Mouse (Mus musculus) midbrain, embryonic 15.5 days (tissue): ENCODE data around the gene Neu1. TPM values are rescaled to one million over a fixed set of nuclear protein-coding genes. Genes with fewer than 3 reads are reported as not detected.
"Not testable (repeated sequence)": the region's sequence is repeated elsewhere in the genome, so short reads cannot be mapped to it uniquely, and the experiment has no call there.

Experiments
- ATAC-seq: fragments of 200-750 bp; cut with Nextera tagmentation; replicated peaks from 2 replicates; pipeline ENCODE4 v1.8.0; 2017; ENCODE audit warnings: moderate TSS enrichment
- H3K27ac ChIP-seq: fragments of 300-500 bp; sonication (generic); 2 replicates; pipeline ENCODE4 v1.5.1; 2015; ENCODE audit warnings: mild to moderate bottlenecking, inconsistent platforms
- H3K27me3 ChIP-seq: fragments of 300-500 bp; sonication (generic); replicated peaks from 2 replicates; pipeline ENCODE4 v1.6.1; 2015; ENCODE audit warnings: inconsistent platforms
- H3K36me3 ChIP-seq: fragments of 300-500 bp; sonication (generic); replicated peaks from 2 replicates; pipeline ENCODE4 v1.6.1; 2015; ENCODE audit warnings: inconsistent platforms
- H3K4me1 ChIP-seq: fragments of 300-500 bp; sonication (generic); 2 replicates; pipeline ENCODE4 v1.6.1; 2015; ENCODE audit warnings: inconsistent platforms
- H3K4me2 ChIP-seq: fragments of 300-500 bp; sonication (generic); 2 replicates; pipeline ENCODE4 v1.6.1; 2015; ENCODE audit warnings: inconsistent platforms, mild to moderate bottlenecking, moderate library complexity
- H3K4me3 ChIP-seq: fragments of 300-500 bp; sonication (generic); 2 replicates; pipeline ENCODE4 v1.5.1; 2015; ENCODE audit warnings: mild to moderate bottlenecking, inconsistent platforms
- H3K9ac ChIP-seq: fragments of 300-500 bp; sonication (generic); 2 replicates; pipeline ENCODE4 v1.6.1; 2015; ENCODE audit warnings: mild to moderate bottlenecking, inconsistent platforms
- H3K9me3 ChIP-seq: fragments of 300-500 bp; sonication (generic); 2 replicates; pipeline ENCODE4 v1.6.1; 2016; ENCODE audit warnings: inconsistent platforms
- WGBS: fragments of 180-500 bp; shearing (Covaris S2); methylation state at CpG from one replicate; pipeline ENCODE4 v1.1.7; 2015; ENCODE audit warnings: mixed read lengths; 5-methylcytosine and 5-hydroxymethylcytosine counted together
- polyA plus RNA-seq: library from polyadenylated mRNA; unstranded; fragments of >200 nt; fragmentation: Nextera tagmentation; extraction: Ambion mirVana; gene quantifications from 2 replicates; pipeline ENCODE4 v1.2.1, GENCODE M21; 2015

The Neu1 gene
- polyA plus RNA-seq, 1 experiment from 2014 or later, result 36.1 TPM

DNA sequence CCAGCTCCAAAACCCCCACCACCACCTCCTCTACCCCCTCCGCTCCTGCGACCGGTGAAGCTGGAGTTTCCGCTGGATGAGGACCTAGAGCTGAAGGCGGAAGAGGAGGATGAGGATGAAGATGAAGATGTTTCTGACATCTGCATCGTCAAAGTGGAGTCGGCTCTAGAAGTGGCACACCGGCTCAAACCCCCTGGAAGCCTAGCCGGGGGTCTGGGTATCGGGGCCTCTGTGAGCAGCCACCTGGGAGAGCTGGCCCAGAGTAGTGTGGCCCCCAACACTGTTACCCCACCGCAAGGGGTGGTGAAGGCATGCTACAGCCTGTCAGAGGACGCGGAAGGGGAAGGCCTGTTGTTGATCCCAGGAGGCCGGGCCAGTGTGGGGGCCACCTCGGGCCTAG lies 35.3 kb upstream of the Neu1 start:
- 89% methylated on average over 15 of the region's 15 CpGs for WGBS
- H3K27me3 ChIP-seq, result no peaks in the 10 kb centered on the region

DNA sequence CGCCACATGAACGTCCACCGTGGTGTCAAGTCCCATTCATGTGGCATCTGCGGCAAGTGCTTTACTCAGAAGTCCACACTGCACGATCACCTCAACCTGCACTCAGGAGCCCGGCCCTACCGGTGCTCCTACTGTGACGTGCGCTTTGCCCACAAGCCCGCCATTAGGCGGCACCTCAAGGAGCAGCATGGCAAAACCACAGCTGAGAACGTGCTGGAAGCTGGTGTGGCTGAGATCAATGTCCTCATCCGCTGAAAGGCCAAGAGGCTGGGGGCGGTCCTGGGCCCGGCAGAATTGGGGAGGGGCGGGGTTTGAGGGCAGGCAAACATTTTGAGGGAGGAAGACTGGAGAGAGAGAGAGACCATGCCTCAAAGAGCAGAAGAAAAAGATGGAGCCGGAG lies 34.7 kb upstream of the Neu1 start:
- ATAC-seq, result no peak
- no peak overlapping the region for H3K9ac ChIP-seq

More for the DNA sequence above, 35.3 kb upstream of the Neu1 start:
- H3K4me1 ChIP-seq, result peaks cover 50% of the 10 kb centered on the region
- H3K36me3 ChIP-seq, result 0 out of 2 replicates have a peak, but pooled peaks cover 3% of the 10 kb centered on the region
- peak overlapping the region; percentile 91 for H3K4me2 ChIP-seq
- no peaks in the 10 kb centered on the region for H3K9me3 ChIP-seq
- H3K27ac ChIP-seq, result peak overlapping the region; percentile 95
- no peak for ATAC-seq
- H3K4me3 ChIP-seq, result peak overlapping the region; percentile 81
- H3K9ac ChIP-seq, result peak overlapping the region; percentile 92

DNA sequence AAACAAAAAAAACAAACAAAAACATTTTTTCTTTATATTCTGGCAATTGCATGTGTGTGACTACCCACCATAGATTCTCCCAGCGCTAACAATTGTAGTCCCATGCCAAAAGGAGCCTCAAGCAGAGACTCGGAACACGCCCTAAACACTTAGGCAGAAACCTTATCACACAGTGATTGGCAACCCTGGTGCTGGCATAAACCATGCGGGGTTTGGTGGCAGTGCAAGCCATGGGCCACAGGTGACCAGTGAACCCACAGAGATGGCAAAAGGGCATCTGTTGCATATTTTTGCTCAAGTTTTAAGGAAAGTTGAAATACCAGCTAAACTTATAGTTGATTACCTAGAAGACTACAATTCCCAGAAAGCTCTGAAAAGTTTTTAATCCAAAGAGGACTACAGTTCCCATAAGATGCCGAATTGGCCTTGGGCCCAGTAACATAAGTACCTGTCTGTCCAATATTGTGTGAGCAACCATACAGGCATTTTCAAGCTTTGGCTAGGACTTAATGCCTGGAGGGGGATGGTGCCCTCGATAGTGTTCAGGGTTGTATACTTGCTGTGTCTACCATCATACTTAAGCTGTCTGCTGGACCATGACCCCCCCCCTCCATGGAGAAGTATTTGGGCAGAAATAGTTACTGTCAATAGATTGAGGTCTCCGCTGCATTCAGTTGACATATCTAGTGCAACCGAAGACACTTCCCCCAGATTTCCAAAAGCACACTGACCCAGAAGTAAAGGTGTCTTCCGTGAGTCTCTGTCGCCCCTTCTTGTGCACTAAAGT lies 33.5 kb upstream of the Neu1 start:
- Histone ChIP-seq H3K27me3 (no peaks in the 10 kb centered on the region), H3K9me3 (no peaks in the 10 kb centered on the region), H3K4me1 (peaks cover 56% of the 10 kb centered on the region), H3K9ac (peak overlapping the region; percentile 97), H3K36me3 (0 out of 2 replicates have a peak, but pooled peaks cover 3% of the 10 kb centered on the region), H3K27ac (peak overlapping the region; percentile 97), H3K4me3 (peak overlapping the region; percentile 93), H3K4me2 (peak overlapping the region; percentile 91)
- ATAC-seq, result no peak
- 21% methylated on average over 10 of the region's 10 CpGs for WGBS

More for the DNA sequence above, 34.7 kb upstream of the Neu1 start:
- Histone ChIP-seq H3K4me2 (peak overlapping the region; percentile 91), H3K36me3 (0 out of 2 replicates have a peak, but pooled peaks cover 3% of the 10 kb centered on the region), H3K27me3 (no peaks in the 10 kb centered on the region), H3K27ac (peak overlapping the region; percentile 95), H3K9me3 (no peaks in the 10 kb centered on the region), H3K4me3 (peak overlapping the region; percentile 81), H3K4me1 (peaks cover 56% of the 10 kb centered on the region)
- WGBS, result 81% methylated on average over 17 of the region's 17 CpGs

DNA sequence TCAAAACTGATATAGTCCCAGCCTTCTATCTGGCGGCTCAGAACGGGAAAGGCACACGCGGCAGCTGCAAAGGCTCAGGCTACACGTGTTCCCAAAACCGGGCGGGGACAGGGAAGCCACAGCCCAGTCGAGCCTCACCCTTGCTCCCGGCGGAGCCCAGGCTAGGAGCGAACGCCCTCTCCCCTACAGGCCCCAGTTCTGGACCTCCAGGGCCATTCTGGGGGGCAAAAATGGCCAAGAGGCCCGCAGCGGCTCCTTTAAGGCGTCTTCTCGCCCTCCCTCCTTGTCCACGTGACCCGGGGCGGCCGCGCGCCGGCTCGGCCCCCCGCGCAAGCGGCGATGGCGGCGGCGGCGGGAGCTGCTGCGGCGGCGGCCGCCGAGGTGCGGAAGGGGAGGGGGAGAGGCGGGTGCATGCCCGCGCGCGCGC lies 32.9 kb upstream of the Neu1 start, which contains the start of the genes C2 and Ehmt2:
Gene C2 (minus strand): TSS at position 106 of the 427 bp plus-strand sequence.
Gene Ehmt2 (plus strand): TSS at position 310 of the 427 bp plus-strand sequence.
- H3K9ac ChIP-seq, result peak within 1 kb of the TSS; percentile 97
- 0 out of 2 replicates have a peak, but pooled peaks cover 3% of the 10 kb centered on the region for H3K36me3 ChIP-seq
- H3K4me1 ChIP-seq, result peaks cover 56% of the 10 kb centered on the region
- H3K9me3 ChIP-seq, result no peaks in the 10 kb centered on the region
- H3K27ac ChIP-seq, result peak within 1 kb of the TSS; percentile 97
- no peaks in the 10 kb centered on the region for H3K27me3 ChIP-seq
- H3K4me3 ChIP-seq, result peak within 1 kb of the TSS; percentile 93
- peak within 1 kb of the TSS; percentile 91 for H3K4me2 ChIP-seq
- WGBS, result under 1% methylated on average over 22 of the region's 44 CpGs
- ATAC-seq, result peak; percentile 16

DNA sequence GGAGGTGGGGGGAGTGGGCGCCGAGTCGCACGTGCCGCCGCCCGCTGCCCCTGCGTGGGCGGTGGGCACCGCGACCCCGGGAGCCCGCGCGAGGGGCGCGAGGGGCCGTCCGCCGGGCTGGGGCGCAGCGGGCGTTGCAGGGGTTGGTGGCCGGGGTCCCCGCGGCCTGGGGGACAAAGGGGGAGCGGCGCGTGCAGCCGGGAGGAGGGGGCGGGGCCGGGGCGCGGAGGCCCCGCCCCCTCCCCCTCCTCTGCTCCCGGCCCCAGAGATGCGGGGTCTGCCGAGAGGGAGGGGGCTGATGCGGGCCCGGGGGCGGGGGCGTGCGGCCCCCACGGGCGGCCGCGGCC lies 32.4 kb upstream of the Neu1 start:
- peak overlapping the region; percentile 97 for H3K27ac ChIP-seq
- peak overlapping the region; percentile 91 for H3K4me2 ChIP-seq
- H3K27me3 ChIP-seq, result no peaks in the 10 kb centered on the region
- 0 out of 2 replicates have a peak, but pooled peaks cover 3% of the 10 kb centered on the region for H3K36me3 ChIP-seq
- no peak for ATAC-seq
- WGBS, result 7% methylated on average over 3 of the region's 47 CpGs
- H3K4me3 ChIP-seq, result peak overlapping the region; percentile 93
- H3K9me3 ChIP-seq, result no peaks in the 10 kb centered on the region
- H3K9ac ChIP-seq, result peak overlapping the region; percentile 97
- peaks cover 51% of the 10 kb centered on the region for H3K4me1 ChIP-seq

DNA sequence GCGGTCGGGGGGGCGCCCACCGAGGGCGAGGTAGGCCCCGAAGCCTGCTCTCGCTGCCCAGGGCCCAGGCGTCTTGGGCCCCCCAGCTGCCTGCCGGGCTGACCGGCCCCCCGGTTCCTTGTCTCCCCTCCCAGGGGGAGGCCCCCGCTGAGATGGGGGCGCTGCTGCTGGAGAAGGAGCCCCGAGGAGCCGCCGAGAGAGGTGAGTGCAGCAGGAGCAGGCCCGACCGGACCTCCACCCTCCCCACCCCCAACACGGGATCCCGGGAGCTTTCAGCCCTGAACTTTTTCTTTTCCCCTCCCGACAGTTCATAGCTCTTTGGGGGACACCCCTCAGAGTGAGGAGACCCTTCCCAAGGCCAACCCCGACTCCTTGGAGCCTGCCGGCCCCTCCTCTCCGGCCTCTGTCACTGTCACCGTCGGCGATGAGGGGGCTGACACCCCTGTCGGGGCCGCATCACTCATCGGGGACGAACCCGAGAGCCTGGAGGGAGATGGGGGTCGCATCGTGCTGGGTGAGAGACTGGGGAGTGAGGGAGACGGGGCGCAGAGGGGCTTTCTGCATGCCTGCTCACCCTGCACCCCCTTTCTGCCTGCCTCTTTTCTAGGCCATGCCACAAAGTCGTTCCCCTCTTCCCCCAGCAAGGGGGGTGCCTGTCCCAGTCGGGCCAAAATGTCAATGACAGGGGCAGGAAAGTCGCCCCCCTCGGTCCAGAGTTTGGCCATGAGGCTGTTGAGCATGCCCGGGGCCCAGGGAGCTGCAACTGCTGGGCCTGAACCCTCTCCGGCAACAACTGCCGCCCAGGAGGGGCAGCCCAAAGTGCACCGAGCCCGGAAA lies 31.8 kb upstream of the Neu1 start:
- H3K4me2 ChIP-seq, result peak overlapping the region; percentile 91
- H3K36me3 ChIP-seq, result 0 out of 2 replicates have a peak, but pooled peaks cover 3% of the 10 kb centered on the region
- H3K27me3 ChIP-seq, result no peaks in the 10 kb centered on the region
- peaks cover 48% of the 10 kb centered on the region for H3K4me1 ChIP-seq
- WGBS, result under 1% methylated on average over 36 of the region's 45 CpGs
- H3K9me3 ChIP-seq, result no peaks in the 10 kb centered on the region
- no peak for ATAC-seq
- H3K27ac ChIP-seq, result peak overlapping the region; percentile 97
- H3K9ac ChIP-seq, result peak overlapping the region; percentile 97
- peak overlapping the region; percentile 93 for H3K4me3 ChIP-seq

DNA sequence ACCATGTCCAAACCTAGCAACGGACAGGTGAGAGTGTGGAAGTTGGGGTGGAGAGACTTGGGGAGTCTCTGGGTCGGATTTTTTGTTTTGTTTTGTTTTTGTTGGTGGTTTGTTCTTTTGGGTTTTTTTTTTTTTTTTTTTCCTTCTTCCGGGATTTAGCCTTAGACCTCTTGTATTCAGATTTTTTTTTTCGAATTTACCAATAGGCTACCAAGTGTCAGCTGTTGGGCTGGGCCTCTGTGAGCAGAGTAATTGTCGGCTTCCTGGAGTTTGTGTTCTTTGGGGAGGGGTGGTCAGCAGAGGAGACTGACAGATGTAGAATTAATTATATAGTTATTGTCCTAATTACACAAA lies 31.2 kb upstream of the Neu1 start:
- peaks cover 48% of the 10 kb centered on the region for H3K4me1 ChIP-seq
- H3K9me3 ChIP-seq, result no peaks in the 10 kb centered on the region
- peak overlapping the region; percentile 93 for H3K4me3 ChIP-seq
- H3K4me2 ChIP-seq, result peak overlapping the region; percentile 91
- peak overlapping the region; percentile 97 for H3K9ac ChIP-seq
- no peak for ATAC-seq
- peak overlapping the region; percentile 97; the same call in 1 of the 2 replicates for H3K27ac ChIP-seq
- WGBS, result 3% methylated on average over 5 of the region's 5 CpGs
- H3K36me3 ChIP-seq, result peaks cover 7% of the 10 kb centered on the region
- no peaks in the 10 kb centered on the region for H3K27me3 ChIP-seq

DNA sequence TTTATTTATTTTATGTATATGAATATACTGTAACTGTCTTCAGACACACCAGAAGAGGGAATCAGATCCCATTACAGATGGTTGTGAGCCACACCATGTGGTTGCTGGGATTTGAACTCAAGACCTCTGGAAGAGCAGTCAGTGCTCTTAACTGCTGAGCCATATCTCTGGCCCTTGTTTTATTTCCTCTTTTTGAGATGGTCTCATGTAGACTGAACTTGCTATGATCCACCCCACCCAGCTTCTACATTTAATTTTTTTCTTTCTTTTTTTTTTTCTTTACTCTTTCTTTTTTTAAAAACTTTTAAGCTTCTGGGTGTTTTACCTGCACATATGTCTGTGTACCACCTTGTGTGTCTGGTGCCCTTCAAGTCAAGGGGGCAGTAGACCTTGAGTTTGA lies 30.2 kb upstream of the Neu1 start:
- Histone ChIP-seq H3K4me2 (peak overlapping the region; percentile 91; the same call in 1 of the 2 replicates), H3K36me3 (peaks cover 17% of the 10 kb centered on the region), H3K4me1 (peaks cover 42% of the 10 kb centered on the region), H3K4me3 (peak overlapping the region; percentile 93; the same call in 1 of the 2 replicates)
- H3K9me3 ChIP-seq, H3K27me3 ChIP-seq, H3K27ac ChIP-seq, H3K9ac ChIP-seq, ATAC-seq: not testable (repeated sequence)

DNA sequence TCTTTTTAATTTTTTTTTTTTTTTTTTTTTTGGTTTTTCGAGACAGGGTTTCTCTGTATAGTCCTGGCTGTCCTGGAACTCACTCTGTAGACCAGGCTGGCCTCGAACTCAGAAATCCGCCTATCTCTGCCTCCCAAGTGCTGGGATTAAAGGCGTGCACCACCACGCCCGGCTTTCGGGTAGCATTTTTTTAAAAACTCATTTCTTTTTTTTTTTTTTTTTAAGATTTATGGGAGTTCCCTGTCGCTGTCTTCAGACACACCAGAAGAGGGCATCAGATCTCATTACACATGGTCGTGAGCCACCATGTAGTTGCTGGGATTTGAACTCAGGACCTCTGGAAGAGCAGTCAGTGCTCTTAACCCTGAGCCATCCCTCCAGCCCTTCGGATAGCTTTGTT lies 29.1 kb upstream of the Neu1 start:
- WGBS, result 91% methylated on average over 9 of the region's 10 CpGs
- ATAC-seq, H3K4me2 ChIP-seq, H3K27me3 ChIP-seq, H3K9me3 ChIP-seq, H3K4me3 ChIP-seq, H3K9ac ChIP-seq, H3K27ac ChIP-seq: not testable (repeated sequence)
- H3K4me1 ChIP-seq, result peaks cover 31% of the 10 kb centered on the region
- peaks cover 25% of the 10 kb centered on the region for H3K36me3 ChIP-seq

DNA sequence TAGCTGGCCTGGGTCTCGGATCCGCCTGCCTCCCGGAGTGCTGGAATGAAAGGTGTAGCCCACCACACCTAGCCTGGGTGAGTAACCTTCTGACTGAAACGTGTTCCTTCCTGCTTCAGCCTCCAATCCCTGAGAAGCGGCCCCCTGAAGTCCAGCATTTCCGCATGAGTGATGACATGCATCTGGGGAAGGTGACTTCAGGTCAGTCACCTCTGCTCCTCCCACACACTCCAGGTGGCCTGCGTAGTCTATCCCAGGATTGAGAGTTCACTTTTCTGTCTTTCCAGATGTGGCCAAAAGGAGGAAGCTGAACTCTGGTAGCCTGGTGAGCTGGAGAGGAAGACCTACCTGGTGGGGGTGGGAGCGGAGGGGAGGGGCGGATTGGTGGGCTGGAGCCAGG lies 28.2 kb upstream of the Neu1 start:
- H3K9me3 ChIP-seq, result no peaks in the 10 kb centered on the region
- peaks cover 21% of the 10 kb centered on the region for H3K4me1 ChIP-seq
- ATAC-seq, result no peak
- H3K4me2 ChIP-seq, result no peak overlapping the region
- WGBS, result 91% methylated on average over 9 of the region's 9 CpGs
- no peak overlapping the region for H3K4me3 ChIP-seq
- no peaks in the 10 kb centered on the region for H3K27me3 ChIP-seq
- H3K27ac ChIP-seq, result no peak overlapping the region
- no peak overlapping the region for H3K9ac ChIP-seq
- peaks cover 35% of the 10 kb centered on the region for H3K36me3 ChIP-seq

DNA sequence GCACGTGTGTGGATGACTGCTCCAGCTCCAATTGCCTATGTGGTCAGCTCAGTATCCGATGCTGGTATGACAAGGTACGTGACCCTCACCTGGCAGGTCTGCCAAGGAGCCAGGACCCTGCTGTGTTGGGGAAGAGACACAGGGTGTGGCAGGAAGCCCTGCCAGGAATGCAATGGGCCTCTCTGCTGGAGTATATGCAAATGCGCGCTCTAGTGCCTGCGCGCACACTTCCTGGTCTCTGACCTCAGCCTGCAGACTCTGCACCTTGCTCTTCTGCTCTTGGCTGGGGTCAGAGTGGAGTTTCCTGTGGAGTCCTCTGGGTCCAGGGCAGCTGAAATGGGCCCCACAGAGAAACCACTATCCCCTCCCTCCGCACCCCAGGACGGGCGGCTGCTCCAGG lies 20.1 kb upstream of the Neu1 start:
- H3K9me3 ChIP-seq, result no peaks in the 10 kb centered on the region
- no peak overlapping the region for H3K4me3 ChIP-seq
- H3K9ac ChIP-seq, result no peak overlapping the region
- peaks cover 79% of the 10 kb centered on the region for H3K36me3 ChIP-seq
- no peak for ATAC-seq
- no peak overlapping the region for H3K4me2 ChIP-seq
- no peaks in the 10 kb centered on the region for H3K27me3 ChIP-seq
- no peaks in the 10 kb centered on the region for H3K4me1 ChIP-seq
- H3K27ac ChIP-seq, result no peak overlapping the region
- 92% methylated on average over 10 of the region's 10 CpGs for WGBS

DNA sequence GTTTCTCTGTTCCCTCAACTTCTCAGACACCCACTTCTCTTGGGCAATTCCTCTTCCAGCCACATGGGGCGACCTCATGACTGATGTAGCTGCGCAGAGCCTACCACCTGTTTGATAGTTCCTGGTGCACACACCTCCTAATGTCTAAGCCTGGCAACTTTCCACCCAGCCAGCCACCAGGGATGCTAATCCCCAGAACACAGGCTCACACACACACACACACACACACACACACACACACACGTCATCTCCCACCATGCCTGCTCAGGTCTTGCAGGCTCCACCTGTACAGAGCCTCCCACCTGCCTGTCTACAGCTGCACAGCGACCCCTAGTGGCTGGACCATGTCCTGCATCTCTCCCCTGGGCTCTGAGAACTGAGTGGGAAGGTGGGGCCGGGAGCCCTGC lies 19.1 kb upstream of the Neu1 start:
- 41% methylated on average over 5 of the region's 5 CpGs for WGBS
- Histone ChIP-seq H3K9ac (no peak overlapping the region), H3K9me3 (no peaks in the 10 kb centered on the region), H3K27ac (no peak overlapping the region), H3K4me3 (no peak overlapping the region), H3K4me2 (no peak overlapping the region), H3K36me3 (peaks cover 69% of the 10 kb centered on the region), H3K27me3 (no peaks in the 10 kb centered on the region), H3K4me1 (no peaks in the 10 kb centered on the region)
- ATAC-seq, result peak; percentile 64
